Mouse (Mus musculus) kidney, postnatal 36 days (tissue): ENCODE measurements around the gene Gak.

ENCODE experiments used
- DNase-seq, 2 experiments: peaks; one replicate each; pipeline ENCODE4 v3.0.0; 2021 to 2022; ENCODE audit warnings: mixed read lengths in 2 of 2

Gak gene

DNA sequence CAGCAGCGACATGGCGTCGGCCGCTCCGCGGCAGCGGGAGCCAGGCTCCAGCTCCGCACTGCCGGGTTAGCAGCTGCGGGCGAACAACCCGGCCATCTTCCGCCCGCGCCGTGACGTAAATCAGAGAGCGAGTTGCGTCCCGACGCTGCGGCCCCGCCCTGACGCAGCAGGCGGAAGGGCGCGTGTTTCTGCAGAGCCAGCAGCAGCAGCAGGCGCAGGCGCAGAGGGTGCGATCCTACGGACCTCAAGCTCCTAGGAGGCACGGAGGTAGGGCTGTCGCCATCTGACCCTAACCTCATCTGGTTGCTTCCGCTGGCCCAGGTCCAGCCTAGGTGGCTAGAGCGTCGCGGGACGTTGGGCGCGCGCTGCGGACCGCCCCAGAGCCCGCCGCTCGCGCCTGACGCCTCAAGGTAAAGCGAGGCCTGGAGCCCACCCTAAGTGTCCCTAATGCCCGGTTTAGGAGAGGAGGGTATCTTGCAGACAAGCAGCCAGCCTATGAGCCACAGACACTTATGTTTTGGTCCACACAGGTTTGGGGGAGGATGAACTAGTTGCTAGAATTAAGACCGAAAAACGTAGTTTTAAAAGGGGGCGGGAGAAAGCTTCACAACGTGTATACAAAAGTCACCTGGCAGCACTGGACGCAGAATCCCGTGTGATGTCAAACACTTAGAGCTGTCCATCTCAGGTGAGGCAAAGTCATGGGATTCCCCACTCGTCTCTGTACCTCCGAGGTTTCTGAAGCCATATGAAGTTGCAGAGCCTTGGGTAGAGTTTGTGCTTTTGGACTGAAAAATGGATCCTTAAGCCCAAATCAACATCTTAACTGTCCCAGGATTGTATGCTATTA lies at the start of gene Gak, which contains the start of gene Tmem175:
Gene Gak, minus strand, starts transcription at position 122 of the 850 bp plus-strand sequence.
Gene Tmem175, plus strand, starts transcription at position 137 of the 850 bp plus-strand sequence.
- peak; percentile 94 to 97 for DNase-seq

DNA sequence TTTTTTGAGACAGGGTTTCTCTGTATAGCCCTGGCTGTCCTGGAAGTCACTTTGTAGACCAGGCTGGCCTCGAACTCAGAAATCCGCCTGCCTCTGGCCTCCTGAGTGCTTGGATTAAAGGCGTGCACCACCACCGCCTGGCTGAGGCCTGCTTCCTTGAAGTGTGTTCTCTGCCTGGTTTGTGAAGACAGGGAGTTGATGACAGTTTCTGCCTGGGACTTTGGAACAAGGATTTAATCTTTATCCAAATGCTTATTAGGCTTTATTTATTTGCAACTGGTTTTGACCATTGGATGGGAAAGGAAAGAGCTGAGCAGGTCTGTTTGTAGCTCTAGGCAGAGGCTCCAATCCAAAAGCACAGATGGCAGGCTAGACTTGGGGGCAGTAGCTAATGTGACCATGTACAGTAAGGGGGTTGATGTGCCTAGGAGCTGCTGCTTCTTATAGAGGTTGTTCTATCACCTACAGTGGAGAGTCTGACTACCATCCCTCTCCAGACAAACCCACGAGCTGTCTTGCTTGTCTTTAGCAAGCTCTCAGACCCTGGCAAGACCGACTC lies 48.8 kb upstream of the Gak start:
- peak; percentile 71 to 74 for DNase-seq

DNA sequence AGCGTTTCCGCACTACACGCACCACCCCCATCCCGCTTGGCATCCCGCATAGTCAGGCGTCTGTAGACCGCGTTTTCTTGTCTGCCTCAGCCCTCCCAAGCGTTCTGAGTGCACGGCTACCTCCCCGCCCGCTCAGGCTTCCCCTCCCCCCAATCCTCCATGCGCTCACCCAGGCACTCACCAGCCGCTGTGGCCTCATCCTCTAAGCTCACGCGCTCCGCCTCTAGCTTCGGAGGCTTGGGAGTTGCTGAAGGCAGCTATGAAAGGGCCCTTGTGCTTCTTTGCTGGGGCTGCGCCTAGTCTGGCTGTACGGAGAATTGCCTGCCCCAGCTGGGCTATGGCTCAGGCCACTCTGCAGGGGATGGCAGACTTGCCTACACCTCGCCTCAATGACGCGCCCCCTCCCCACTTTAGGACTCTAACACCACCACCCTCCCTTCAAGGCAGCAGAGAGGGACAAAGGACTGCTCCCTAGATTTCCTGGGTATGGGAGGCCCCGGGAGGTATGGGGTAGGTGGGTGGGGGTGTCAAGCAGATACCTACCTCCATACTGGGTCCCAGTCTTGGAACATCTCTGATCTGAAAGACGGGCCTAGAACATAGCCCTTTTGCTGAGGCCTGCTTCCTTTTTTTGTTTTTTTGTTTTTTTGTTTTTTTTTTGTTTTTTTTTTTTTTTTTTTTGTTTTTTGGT lies 48.2 kb upstream of the Gak start:
- peak; percentile 61 to 76 for DNase-seq

DNA sequence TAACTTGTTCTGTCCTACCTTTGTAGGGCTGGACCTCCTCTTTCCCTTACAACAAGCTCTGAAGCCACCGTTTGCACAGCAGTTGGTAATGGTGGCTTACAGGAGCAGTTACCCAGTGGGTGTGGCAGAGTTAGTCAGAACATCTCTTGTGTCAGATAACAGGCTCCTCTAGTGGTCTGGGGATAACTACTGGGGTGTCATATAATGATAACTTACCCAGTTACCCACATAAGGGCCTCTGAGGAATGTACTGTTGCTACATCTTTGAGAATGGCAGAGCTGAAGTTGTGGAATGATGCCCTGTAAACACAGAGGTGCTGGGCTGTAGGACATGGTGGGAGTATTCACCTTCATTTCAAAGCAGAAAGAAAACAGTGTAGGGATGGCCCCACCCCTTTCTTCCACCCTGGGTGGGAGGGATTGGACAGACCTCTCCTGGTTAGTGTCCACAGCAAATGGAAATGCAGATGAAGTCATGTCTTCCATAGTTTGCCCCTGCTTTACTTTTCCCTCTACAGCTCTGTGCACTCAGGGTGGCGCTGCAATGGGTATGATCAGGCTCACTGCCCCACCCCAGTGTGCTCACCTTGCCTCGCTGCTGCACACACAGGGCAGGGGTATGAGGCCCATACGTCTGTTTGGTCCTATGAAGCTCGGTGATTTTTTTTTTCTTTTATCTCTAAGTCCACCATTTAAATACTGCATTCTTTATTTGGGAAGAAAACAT lies 47.4 kb upstream of the Gak start:
- peak; percentile 43 to 51 for DNase-seq

DNA sequence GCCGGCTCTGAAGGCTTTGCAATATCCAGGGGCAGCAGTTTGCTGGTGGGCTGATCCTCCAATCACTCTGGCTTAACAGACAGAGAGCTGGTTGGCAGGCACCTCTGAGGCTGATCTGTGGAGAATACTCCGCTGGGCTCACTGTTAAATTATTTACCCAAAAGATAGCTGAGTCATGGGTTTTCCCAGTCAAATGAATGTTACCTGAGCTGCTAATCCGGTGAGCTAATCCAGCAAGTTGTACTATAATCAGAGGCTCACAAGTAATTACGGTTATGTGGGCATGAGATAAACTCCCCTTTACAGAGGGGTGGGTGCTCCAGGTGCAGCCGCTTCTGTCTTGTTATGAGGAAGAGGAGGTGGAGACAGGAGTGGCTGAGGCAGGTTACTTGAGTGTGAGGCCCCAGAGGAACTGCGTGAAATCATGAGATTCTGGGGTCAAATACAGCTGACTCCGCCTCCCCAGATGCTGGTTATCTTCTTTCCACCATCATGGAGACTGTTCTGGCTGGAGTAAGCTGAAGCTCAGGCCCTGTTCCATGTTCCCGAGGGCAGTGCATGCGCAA lies 45.8 kb upstream of the Gak start, which contains the start of gene Slc26a1:
Gene Slc26a1, minus strand, starts transcription at position 319 of the 566 bp plus-strand sequence.
- DNase-seq, result peak; percentile 72 to 88

DNA sequence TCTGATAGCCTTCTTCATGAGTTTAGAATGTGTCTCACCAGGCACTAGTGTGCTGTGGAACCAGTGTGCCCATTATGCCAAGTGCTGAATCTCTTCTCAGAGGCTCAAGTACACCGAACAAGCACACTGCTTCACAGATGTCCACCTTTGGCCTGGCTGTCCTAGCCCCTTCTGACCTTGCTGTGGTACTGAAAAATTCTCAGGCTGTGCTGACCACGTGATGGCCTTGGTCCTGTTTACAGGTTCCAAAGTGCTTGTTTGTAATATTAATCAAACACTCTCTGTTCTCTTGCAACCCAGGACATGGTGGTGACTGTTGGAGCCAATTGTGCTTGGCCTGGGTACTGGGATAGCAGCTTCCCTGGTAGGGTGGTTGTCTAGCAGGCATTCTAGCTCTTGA lies 45.1 kb upstream of the Gak start:
- DNase-seq, result peak; percentile 82 to 90

DNA sequence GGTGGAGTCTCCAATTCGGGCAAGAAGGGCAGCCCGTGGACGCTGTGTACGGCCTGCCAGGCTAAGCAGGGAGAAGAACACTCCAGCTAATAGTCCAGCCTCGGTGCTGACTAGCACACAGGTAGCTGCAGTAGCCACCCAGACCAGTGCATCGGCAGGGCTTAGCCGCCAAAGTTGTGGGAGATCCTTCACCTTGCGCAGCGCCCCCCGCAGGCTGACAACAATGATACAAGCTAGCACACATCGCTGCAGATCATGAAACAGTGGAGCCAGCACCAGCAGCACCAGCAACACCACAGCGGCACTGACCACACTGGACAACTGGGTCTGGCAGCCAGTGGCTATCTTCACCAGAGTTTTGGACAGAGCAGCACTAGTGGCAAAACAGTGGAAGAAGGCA lies 42.2 kb upstream of the Gak start:
- peak in 1 of 2 experiments; percentile 38 for DNase-seq

DNA sequence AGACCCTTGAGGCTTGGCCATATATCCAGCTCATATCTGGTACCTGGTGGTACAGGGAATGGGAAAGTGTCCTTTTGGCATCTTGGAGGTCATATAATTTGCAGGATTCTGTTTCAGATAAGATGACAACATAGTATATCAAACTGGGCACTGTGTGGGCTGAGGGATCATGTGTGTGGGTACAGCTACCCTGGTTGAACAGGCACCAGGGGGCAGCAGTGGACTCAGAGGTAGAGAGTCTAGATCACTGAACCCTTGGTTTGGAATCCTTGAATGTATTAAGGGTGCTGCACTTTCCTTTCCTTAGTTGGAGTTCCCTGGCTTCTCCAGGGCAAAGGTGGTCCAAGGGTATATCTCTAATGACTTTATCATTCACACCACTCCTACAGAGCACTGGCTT lies 41.2 kb upstream of the Gak start:
- DNase-seq, result peak; percentile 69 to 90

DNA sequence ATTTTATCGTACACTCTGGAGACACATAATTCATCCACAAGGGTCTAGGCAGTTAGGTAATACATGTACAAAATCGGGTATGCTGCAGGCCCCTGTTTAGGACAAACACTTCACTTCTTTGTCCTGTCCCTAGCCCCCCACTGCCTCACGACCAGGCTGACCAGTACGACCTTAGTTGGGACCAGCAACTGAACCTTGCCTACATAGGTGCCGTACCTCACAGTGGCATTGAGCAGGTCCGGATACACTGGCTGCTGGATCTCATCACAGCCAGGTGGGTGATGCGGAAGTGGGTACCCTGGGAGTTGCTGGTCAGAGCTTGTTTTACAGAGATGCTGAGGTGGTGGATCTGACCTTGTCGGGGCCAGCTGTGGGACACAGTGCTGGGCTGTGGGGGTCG lies 40.4 kb upstream of the Gak start:
- no peak for DNase-seq

DNA sequence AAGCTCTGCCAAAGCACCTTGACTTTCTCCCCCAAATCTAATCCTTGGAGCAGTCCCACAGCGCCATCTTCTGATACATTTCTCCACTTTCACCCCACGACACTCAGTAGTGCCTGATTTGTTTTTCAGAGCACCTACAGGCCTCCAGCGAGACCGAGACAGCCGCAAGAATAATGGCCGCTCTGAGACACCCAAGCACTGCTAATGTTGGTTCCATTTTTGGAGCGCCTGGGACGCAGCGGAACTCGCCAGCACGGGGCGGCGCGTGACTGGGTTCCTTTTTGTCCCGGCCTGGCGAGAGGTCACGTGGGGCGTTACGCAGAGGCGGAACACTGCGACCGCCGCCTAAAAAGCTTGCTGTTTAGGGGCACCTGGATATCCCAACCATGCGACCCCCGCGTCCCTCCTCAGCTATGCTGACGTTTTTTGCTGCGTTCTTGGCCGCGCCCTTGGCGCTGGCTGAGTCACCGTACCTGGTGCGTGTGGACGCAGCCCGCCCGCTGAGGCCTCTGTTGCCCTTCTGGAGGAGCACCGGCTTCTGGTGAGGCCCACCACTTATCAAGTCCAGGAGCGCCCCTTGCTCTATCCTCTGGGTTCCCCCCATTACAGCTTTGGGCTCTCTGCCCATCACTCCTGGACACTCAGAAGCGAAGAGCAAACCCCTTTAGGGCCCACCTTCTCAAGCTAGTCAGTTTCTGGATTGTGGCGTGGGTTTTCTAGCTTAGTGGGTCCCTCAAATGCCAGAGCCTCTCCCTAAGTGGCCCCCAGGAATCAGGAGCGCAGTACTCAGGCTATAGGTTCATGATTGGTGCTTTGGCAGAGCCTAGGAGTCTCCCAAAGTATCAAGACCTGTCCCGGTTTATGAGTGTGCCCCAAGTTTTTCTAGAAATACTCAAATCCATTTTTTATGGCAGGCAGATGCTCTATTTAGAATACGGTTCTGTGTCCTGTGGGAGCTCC lies 39.7 kb upstream of the Gak start, which contains the start of gene Dgkq:
Gene Dgkq, minus strand, starts transcription at position 696 of the 960 bp plus-strand sequence.
- DNase-seq, result peak; percentile 93 to 94

DNA sequence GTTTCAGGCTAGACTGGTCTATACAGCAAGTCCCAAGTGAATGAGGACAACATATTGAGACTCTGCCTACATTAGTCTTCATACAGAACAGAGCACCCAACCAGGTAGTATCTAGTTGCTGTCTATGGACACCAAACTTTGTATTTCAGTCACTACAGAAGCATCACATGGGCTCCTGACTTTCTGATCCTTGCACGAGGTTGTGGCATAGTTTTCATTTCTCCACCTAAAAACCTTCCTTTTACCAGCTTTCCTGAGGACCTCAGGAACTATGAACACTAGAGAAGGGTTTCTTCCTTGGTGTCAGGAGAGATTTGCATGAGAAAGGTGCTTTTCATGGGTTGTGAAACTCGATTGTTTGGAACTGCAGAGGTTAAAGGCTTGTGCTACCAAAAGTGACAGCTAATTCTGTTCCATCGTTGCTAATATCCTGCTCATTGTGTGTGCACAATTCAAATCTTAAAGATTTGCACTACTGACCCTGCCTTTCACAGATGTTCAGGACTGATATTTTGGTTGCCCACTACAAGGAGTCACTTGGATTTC lies 38.9 kb upstream of the Gak start:
- no peak for DNase-seq

DNA sequence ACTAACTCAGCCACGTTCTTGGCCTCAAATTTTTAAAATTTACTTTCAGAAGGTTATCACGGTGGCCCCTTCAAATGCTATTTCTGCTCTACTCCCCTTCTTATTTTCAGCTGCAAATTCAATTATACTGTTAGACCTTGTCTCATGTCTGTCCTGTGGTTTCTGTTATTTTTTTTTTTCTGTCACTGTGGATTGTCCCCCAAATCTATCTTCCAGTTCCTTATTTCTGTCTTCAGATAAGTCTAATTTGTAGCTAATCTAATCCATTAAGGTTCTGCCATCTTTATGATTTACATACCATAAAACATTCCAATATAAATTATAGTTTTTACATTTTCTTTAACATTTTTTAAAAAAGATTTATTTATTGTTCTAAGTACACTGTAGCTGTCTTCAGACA lies 37.8 kb upstream of the Gak start:
- no peak for DNase-seq

DNA sequence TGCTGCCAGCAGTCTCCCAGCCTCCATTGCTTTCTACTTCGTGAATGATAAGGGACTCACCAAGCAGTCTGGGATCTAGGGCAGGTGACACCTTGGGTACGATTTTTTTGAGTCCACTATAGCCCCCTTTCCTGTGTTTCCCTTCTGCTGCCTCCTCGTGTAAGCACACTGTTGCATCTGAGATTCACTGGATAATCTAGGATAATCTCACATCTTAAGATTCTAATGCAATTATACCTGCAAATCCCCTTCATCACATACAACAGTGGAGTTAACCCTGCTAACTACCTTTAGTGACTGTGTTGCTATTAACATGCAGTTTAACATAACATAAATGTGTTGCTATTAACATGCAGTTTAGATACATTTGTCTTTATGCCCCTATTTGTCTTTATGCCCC lies 35.5 kb upstream of the Gak start:
- DNase-seq, result no peak

DNA sequence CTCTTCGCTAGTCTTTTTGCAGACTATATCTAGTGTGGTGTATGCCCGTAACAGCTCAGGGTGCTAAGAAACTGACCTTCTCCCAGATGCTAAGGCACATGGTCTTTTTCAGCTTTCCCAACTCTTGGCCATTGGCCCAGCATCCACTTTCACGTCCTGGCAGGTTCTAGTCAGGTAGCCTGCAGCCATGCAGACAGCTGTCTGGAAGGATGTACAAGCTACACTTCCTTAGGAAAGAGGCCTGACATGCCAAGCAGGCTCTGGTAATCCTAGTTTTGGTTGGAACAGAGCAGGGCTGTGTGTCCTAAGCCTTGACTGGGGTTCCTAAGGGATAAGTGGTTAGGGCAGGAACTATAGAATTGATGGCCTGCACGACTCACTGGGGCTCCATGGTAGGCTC lies 33.2 kb upstream of the Gak start:
- DNase-seq, result no peak

DNA sequence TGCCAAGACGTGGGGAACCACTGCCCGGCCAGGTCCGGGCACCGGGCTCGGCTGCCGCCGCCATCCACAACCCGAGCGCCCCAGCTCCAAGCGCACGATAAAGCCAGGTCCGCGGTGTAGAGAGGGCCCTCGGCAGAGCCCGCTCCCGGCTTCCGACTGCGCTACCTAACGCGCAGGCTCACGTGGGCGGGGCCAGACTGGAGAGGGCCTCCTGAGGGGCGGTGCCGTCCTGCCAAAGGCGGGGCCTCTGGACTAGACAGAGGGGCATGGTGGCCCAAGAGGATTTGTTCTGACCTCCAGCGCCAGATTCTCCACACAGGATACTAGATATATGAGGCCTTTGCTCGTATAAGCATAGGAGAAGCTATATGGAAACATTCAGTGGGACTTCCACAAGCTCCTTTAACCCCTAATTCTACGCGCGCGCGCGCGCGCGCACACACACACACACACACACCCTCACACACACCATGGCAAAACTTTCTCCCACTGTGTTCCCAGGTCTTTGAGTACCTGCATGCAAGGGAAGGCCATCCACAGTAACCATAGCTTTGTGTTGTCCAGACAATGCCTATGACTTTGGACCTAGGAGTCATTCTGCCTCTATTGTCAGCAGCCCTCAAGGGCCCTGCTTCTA lies 31.2 kb upstream of the Gak start:
- DNase-seq, result peak; percentile 95 to 98

DNA sequence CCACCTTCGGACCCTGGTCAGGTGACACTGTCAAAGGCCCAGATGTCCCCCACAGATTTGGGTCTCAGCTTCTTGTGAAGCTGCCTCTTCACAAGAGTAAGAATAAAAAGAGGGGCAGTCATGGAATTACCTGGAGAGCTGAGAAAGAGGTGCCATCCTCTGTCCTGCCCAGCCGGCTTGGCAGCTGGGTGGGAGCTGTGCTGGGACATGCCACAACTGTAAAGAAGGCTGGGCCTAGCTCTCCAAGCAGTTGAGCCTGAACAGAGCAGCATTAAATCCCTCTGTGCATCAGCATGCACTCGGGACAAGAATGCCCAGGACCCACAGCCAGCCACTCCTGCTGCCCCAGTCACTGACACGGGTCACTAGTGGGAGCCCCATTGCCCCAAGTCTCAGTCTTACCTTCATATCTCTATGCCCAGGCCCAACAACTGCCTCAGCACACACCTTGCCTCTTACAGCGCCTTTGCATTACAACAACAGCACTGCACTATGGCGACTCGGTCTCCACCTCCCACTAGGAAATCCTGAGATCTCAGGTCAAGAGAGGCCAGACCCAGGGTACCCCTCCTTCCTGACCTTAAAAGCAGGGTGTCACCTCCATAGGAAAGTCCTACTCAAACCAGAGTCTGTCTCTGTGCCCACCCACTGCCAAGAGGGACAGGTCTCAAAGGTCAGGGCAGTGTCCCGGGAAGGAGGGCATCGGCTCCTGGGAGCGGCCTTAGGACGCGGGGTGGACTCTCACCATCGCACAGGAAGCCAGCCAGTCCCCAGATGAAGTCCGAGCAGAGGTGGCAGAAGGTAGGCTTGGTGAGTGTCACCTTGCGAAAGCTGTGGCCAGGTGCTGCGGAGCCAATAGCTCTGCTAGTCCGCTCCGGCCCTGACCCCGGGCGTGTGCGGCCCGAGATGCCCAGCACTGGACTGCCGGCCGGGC lies 30.4 kb upstream of the Gak start, which contains the start of gene Idua:
Gene Idua, plus strand, starts transcription at position 634 of the 934 bp plus-strand sequence.
- peak; percentile 57 to 71 for DNase-seq

DNA sequence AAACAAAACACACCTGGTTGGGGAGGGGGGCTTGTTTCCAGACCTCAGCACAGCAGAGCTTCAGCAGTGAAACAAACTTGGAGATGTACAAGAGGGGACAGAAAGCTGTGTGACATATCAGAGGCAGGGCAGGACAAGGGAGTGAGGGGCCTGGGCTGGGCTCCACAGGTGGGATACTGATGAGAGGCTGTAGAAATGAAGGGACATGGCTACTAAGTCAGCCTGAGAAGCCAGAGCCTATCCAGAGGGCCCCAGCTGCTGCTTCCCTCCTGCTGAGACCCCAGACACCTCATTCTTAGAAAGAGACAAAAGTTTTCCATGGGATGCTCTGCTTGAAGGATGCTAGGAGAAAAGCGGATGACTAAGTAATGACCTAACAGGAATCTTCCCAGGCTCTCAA lies 29.1 kb upstream of the Gak start:
- DNase-seq, result no peak

DNA sequence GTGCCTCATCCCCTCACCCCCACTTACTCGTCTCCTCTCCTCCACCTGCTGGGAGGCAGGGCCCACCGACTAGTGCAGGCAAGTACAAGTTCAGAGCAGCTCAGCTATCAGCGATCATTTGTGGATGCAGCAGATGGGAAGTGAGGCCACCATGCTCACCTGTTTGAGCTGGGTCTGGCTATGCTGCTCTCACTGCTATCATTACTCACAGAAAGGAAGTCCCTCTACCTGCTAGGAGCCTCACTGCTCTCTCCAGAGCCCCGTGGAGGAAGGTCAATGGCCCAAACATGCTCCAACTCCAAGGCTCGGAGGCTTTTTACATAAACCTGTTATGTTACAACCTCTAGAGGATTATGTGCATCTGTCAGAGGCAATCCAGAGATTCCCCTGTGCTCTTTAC lies 27.9 kb upstream of the Gak start:
- DNase-seq, result no peak
